ENCODE assay signal across 26 mouse cellular contexts in the genomic region with DNA sequence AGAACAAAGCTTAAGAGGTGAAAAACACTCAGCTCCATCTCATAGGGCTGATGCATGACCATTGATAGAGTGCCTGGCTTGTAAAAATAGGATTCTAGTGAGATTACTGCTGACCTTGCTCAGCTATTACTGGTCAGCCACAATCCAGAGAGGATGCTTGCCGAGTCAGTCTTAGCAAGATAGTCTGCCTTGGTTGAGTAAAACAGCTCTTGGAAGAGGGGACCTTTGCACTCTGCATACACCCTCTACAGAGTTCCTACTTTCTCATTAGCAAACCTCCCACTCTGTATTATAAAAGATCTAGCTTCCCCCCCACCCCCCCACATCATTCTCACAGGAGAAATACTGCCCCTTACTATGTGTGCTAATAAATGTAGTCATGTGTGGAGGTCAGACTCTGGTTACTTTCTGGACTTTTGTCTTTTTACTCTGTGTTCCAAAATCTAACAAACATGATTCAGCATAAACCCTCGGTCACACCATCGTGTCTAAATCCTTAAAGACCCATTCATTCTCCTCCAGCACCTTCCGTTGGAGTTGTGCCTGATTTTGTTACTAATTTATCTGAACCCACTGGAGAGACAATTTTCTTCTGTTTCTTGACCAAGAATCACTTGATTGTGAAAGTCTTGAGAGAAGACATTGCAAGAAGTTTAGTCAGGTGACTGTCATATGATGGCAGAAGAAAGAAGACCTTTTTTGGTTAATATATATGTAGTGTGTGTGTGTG. TPM values are rescaled to one million over a fixed set of nuclear protein-coding genes. Genes with fewer than 3 reads are reported as not detected.
DNase-seq lines count a peak whose midpoint lies in the region; ATAC-seq and TF ChIP-seq lines count a peak whose summit lies in the region.
"Had no signal": no experiment of that assay in that cellular context is flagged by ENCODE, and none has a peak within 500 bp of the region (broad histone marks: within the 10 kb centered on the region; RNA-seq: fewer than 3 reads in every experiment).

No protein-coding gene starts in this region.

- H3K9me3 ChIP-seq in kidney, embryonic 15.5 days (replicated peaks): no peaks in the 10 kb centered on the region
- H3K9me3 ChIP-seq in midbrain, embryonic 11.5 days (ENCODE audit: control insufficient read depth, low read length): no peaks in the 10 kb centered on the region
- H3K9me3 ChIP-seq in midbrain, embryonic 15.5 days: no peaks in the 10 kb centered on the region
- H3K9me3 ChIP-seq: embryonic facial prominence, embryonic 12.5 days; embryonic facial prominence, embryonic 15.5 days; heart, embryonic 12.5 days; heart, embryonic 15.5 days; hindbrain, embryonic 10.5 days; hindbrain, embryonic 13.5 days had no signal

- peaks cover 12% of the 10 kb centered on the region; the same call in 1 of the 2 replicates for H3K4me1 ChIP-seq in kidney, adult 2 months (ENCODE audit: control insufficient read depth, insufficient read depth, low read length)
- H3K4me1 ChIP-seq in kidney, embryonic 15.5 days: no peaks in the 10 kb centered on the region
- H3K4me1 ChIP-seq in midbrain, embryonic 11.5 days (ENCODE audit: control insufficient read depth, insufficient read depth, low read length): no peaks in the 10 kb centered on the region
- no peaks in the 10 kb centered on the region for H3K4me1 ChIP-seq in midbrain, embryonic 15.5 days
- H3K4me1 ChIP-seq: embryonic facial prominence, embryonic 12.5 days; embryonic facial prominence, embryonic 15.5 days; heart, embryonic 12.5 days; heart, embryonic 15.5 days; hindbrain, embryonic 10.5 days; hindbrain, embryonic 13.5 days had no signal

- ATAC-seq in kidney, embryonic 15.5 days (replicated peaks; ENCODE audit: low FRiP score): no peak
- no peak for ATAC-seq in midbrain, embryonic 11.5 days (ENCODE audit: low FRiP score)
- no peak for ATAC-seq in midbrain, embryonic 15.5 days (replicated peaks)
- ATAC-seq: CD4-positive, CD25-positive, alpha-beta regulatory T cell, adult 4 months; forebrain, embryonic 14.5 days; forebrain, postnatal 0 days had no signal

- peak; percentile 89 for DNase-seq in kidney, adult 2 months
- DNase-seq in midbrain, embryonic 11.5 days (ENCODE audit: low spot score, missing footprints): peak; percentile 61
- DNase-seq in kidney, postnatal 25 days: peak; percentile 31 to 43
- DNase-seq in gastrocnemius, postnatal 4 days (ENCODE audit: low spot score in 2 of 2): no peak
- DNase-seq: adrenal gland, adult 2 months; adrenal gland, postnatal 14 days; cerebellum, adult 11 months; cerebellum, adult 2 months; cerebellum, adult 9-11 months; cerebellum, postnatal 25 days; forebrain, postnatal 0 days; gastrocnemius, adult 2 months; gastrocnemius, postnatal 14 days; heart, adult 18-20 months; heart, postnatal 10 days; heart, postnatal 36 days had no signal

- H3K27ac ChIP-seq in kidney, adult 2 months (ENCODE audit: insufficient read depth, low read depth, low read length): peak overlapping the region; percentile 89
- no peak overlapping the region for H3K27ac ChIP-seq in kidney, embryonic 15.5 days
- no peak overlapping the region for H3K27ac ChIP-seq in midbrain, embryonic 11.5 days (ENCODE audit: low read depth, low read length)
- H3K27ac ChIP-seq in midbrain, embryonic 15.5 days: no peak overlapping the region
- H3K27ac ChIP-seq: embryonic facial prominence, embryonic 12.5 days; embryonic facial prominence, embryonic 15.5 days; gastrocnemius, adult 2 months; heart, embryonic 15.5 days; hindbrain, embryonic 10.5 days; hindbrain, embryonic 13.5 days had no signal

- no peaks in the 10 kb centered on the region for H3K36me3 ChIP-seq in kidney, adult 2 months (ENCODE audit: control insufficient read depth, insufficient read depth, low read length)
- H3K36me3 ChIP-seq in kidney, embryonic 15.5 days: no peaks in the 10 kb centered on the region
- no peaks in the 10 kb centered on the region for H3K36me3 ChIP-seq in midbrain, embryonic 11.5 days (ENCODE audit: control insufficient read depth, insufficient read depth, low read length)
- no peaks in the 10 kb centered on the region for H3K36me3 ChIP-seq in midbrain, embryonic 15.5 days (replicated peaks)
- H3K36me3 ChIP-seq: embryonic facial prominence, embryonic 12.5 days; embryonic facial prominence, embryonic 15.5 days; heart, embryonic 12.5 days; heart, embryonic 15.5 days; hindbrain, embryonic 10.5 days; hindbrain, embryonic 13.5 days had no signal

- H3K4me3 ChIP-seq in kidney, adult 2 months (ENCODE audit: insufficient read depth, low read depth, low read length): no peak overlapping the region
- no peak overlapping the region for H3K4me3 ChIP-seq in kidney, embryonic 15.5 days (replicated peaks)
- H3K4me3 ChIP-seq in midbrain, embryonic 11.5 days (ENCODE audit: low read depth, low read length): no peak overlapping the region
- H3K4me3 ChIP-seq in midbrain, embryonic 15.5 days: no peak overlapping the region
- H3K4me3 ChIP-seq: embryonic facial prominence, embryonic 12.5 days; embryonic facial prominence, embryonic 15.5 days; gastrocnemius, adult 2 months; heart, embryonic 12.5 days; heart, embryonic 15.5 days; hindbrain, embryonic 10.5 days; hindbrain, embryonic 13.5 days had no signal

- WGBS in kidney, adult 2 months: 59% methylated on average over 4 of the region's 4 CpGs
- 87% methylated on average over 4 of the region's 4 CpGs for WGBS in kidney, embryonic 15.5 days
- 92% methylated on average over 4 of the region's 4 CpGs for WGBS in midbrain, embryonic 11.5 days
- WGBS in midbrain, embryonic 15.5 days: 87% methylated on average over 4 of the region's 4 CpGs

- H3K4me2 ChIP-seq in kidney, embryonic 15.5 days: no peak overlapping the region
- H3K4me2 ChIP-seq in midbrain, embryonic 11.5 days: no peak overlapping the region
- no peak overlapping the region for H3K4me2 ChIP-seq in midbrain, embryonic 15.5 days
- H3K4me2 ChIP-seq: embryonic facial prominence, embryonic 12.5 days; embryonic facial prominence, embryonic 15.5 days; heart, embryonic 12.5 days; heart, embryonic 15.5 days; hindbrain, embryonic 13.5 days had no signal

- no peak overlapping the region for H3K9ac ChIP-seq in kidney, embryonic 15.5 days
- no peak overlapping the region for H3K9ac ChIP-seq in midbrain, embryonic 11.5 days (ENCODE audit: low read length)
- no peak overlapping the region for H3K9ac ChIP-seq in midbrain, embryonic 15.5 days
- H3K9ac ChIP-seq: embryonic facial prominence, embryonic 12.5 days; embryonic facial prominence, embryonic 15.5 days; forebrain, postnatal 0 days; heart, embryonic 12.5 days; heart, embryonic 15.5 days; hindbrain, embryonic 13.5 days had no signal

- no peak for TF ChIP-seq POLR2A in kidney, adult 2 months (IDR thresholded peaks at IDR 0.05; ENCODE audit: low read depth, low read length)

- no peaks in the 10 kb centered on the region for H3K27me3 ChIP-seq in kidney, adult 2 months (replicated peaks; ENCODE audit: control insufficient read depth, insufficient read depth, low read length)
- no peaks in the 10 kb centered on the region for H3K27me3 ChIP-seq in kidney, embryonic 15.5 days
- H3K27me3 ChIP-seq in midbrain, embryonic 11.5 days (ENCODE audit: control insufficient read depth, insufficient read depth, low read length): no peaks in the 10 kb centered on the region
- no peaks in the 10 kb centered on the region for H3K27me3 ChIP-seq in midbrain, embryonic 15.5 days (replicated peaks)
- H3K27me3 ChIP-seq: embryonic facial prominence, embryonic 12.5 days; embryonic facial prominence, embryonic 15.5 days; heart, embryonic 12.5 days; heart, embryonic 15.5 days; hindbrain, embryonic 13.5 days had no signal

- no peak for TF ChIP-seq CTCF in kidney, adult 2 months (conservative IDR thresholded peaks at IDR 0.05; ENCODE audit: insufficient read depth, insufficient read length, low read depth, low read length)

RNA-seq across cellular contexts. Expression of gene Ifrd1, which starts 32.5 kb away (rescaled TPM):
- polyA plus RNA-seq in kidney, adult 2 months (2012; rRNA removed): 7.9 and 8.2 TPM in 2 replicates
- polyA plus RNA-seq in kidney, embryonic 15.5 days (2015; fragmentation: Nextera tagmentation; extraction: Ambion mirVana): 102 and 105 TPM in 2 replicates
- polyA plus RNA-seq in midbrain, embryonic 11.5 days (2014; fragmentation: Nextera tagmentation; extraction: Ambion mirVana): 198 and 210 TPM in 2 replicates
- 152 and 160 TPM in 2 replicates for polyA plus RNA-seq in midbrain, embryonic 15.5 days (2015; fragmentation: Nextera tagmentation; extraction: Ambion mirVana)
- total RNA-seq in gastrocnemius, postnatal 4 days (2021): 100 to 1,000 TPM in 1 of 2 experiments, 10 to 100 TPM in 1; 81.3 to 107 TPM

Comparison
In these comparisons a context has a peak if more than half of its experiments do, and no peak if none do; other contexts are left out.
1. RNA of gene Ifrd1, which starts 32.5 kb away (polyA plus RNA-seq): 198 to 210 TPM in midbrain, embryonic 11.5 days, 152 to 160 TPM in midbrain, embryonic 15.5 days and 102 to 105 TPM in kidney, embryonic 15.5 days; 7.9 to 8.2 TPM in kidney, adult 2 months; every median in the first group is over 10 times any median in the second.
2. DNase-seq: peak in kidney, adult 2 months (single experiment), midbrain, embryonic 11.5 days (single experiment) and kidney, postnatal 25 days (2 of 2); none in gastrocnemius, postnatal 4 days (0 of 2).